Mouse (Mus musculus): ENCODE data around the gene Pml.
"Not testable (repeated sequence)": the region's sequence is repeated elsewhere in the genome, so short reads cannot be mapped to it uniquely, and the experiment has no call there.

Gene Pml

GRCm38 (mm10) chr9:58271551-58271950, 22.0 kb upstream of the Pml start:
- not testable (repeated sequence) for DNase-seq (ENCODE audit: low spot score)

DNA sequence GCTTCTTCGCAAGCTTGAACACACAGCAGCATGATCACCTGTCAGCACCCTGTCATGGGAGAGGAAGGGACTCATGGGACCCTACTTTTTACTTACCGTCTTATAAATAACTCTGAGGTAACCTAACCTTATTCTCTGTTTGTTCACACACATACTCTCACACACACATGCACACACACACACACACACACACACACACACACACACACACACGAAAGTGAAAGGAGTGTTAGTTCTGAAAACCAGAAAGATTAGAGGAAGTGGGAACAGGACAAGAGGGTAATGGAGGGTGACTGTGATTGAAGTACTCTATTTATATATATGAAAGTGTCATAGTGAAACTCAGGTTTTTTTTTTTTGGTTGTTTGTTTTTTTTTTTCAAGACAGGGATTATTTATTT, 21.5 kb upstream of the Pml start:
- DNase-seq (ENCODE audit: low spot score): no peak

DNA sequence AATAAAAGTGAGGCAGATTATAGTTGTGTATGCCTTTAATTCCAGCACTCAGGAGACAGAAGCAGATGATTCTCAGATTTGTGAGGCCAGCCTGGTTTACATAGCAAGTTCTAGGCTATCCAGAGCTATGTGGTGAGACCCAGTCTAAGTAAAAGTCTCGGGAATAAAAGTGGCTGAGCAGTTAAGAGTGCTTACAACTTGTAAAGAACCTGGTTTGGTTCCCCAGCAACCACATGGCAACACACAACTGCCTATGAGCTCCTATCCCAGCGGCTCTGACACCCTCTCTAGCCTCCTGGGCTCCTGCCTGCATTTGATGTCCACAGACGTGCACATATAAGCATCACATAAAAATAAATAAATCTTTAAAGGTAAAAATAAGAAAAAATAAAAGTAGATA, 20.5 kb upstream of the Pml start:
- no peak for DNase-seq (ENCODE audit: low spot score)

- peak; percentile 43 for DNase-seq (ENCODE audit: low spot score)
These were observed 19.1 kb upstream of the Pml start for GRCm38 (mm10) chr9:58268384-58269313.

- no peak for DNase-seq (ENCODE audit: low spot score)
These were observed 17.5 kb upstream of the Pml start for GRCm38 (mm10) chr9:58267046-58267445.

DNA sequence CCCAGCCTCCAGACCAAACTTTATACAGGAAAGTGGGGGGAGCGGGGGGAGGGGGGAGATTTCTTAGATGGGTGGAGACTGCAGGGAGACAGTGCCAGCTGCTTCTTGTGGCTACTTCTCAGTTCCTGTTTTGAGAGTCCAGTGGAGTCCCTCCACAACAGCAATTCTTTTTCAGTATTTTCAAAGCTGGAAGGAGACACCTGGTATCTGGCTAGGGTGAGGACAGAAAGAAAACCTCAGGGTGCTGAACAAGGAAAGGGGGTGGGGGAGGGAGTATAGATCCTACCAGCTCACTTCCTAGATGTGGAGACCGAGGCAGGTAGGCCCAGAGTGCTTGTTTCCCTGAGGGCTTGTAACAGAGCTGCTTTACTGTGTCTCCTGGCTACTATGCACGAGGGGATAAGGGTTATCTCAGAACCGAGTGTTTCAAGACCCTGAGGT, 17.0 kb upstream of the Pml start:
- no peak for DNase-seq (ENCODE audit: low spot score)

GRCm38 (mm10) chr9:58265368-58265767, 15.8 kb upstream of the Pml start:
- DNase-seq (ENCODE audit: low spot score): no peak

DNA sequence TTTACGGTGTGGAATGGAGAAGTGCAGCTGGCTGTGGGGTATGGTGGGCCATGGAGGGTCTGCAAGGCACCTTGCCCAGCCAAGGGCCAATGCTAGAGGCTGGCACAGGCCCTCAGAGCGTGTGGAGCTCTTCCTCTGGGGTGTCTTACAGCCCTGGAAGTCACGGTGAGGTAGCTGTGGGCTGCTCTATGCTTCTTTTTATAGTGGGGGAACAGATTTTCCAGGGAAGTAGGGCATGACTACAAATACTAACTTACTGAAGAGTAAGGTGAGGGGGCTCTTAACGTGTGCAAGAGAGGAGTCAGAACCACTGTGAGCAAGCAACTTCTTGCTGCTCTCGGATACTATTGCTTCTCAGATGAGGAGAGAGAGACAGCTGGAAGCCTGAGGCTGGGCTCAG, 12.9 kb upstream of the Pml start:
- DNase-seq (ENCODE audit: low spot score): no peak

DNA sequence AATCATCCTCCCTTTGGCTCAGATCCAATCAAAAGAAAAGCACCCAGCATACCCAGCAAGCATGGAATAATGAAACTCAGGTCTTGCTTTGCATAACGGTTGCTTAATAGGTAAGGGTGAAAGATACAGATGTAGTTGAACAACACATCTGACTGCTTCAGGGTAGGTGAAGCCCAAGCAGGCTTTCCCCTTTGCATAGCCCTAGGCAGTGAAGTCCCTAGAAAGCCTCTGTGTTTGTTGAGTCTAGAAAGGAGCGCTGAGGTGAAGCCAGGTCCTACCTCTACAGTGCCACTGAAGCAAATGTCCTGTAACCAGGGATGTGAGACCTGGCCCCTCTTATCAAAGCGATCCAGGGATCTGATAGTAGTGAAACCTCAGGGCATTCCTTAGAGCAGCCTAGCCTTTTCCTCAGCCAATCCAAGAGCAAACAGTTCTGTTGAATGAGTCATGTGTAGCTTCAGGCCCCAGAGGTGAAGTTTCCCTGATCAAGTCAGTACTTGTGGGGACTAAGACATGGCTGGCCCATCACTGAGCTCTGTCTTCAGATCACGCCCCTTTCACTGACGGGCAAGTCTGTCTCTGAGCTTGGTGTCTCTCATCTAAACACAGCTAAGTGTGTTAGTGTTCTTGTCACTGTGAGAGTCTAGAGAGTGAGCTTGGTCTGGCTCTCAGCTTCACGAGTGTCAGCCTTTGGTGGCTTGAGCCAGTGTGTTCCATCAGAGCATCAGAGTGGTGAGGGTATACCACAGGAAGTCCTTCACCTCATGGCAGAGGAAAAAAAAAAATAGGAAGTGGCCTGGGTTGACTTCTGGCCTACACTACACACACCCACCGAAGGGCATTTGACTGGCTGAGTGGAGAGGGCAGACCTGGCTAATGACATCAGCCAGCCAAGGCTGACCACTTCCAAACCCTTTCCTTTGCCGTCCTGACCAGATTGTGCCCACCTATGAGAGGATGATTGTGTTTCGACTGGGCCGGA, 6.4 kb upstream of the Pml start:
- DNase-seq (ENCODE audit: low spot score): no peak

DNA sequence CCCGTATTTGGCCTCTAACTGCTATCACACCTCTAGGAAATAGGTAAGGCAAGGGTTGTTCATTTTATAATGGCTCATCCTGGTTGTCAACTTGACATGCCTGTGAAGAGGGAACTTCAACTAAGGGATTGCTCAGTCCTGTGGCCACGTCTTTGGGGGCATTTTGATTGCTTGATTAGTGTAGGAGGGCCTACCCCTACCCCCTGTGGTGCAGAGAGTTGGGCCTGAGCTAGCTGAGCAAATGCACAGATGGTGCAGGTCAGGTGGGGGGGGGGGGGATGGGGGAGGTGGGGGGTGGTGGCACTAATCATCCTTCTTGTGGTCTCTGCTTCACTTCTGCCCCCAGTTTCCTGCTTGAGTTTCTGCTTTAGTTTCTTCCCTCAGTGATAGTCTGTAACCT, 5.5 kb upstream of the Pml start:
- DNase-seq (ENCODE audit: low spot score): no peak

GRCm38 (mm10) chr9:58253805-58254122, 4.2 kb upstream of the Pml start:
- not testable (repeated sequence) for DNase-seq (ENCODE audit: low spot score)

GRCm38 (mm10) chr9:58253033-58253804, 3.6 kb upstream of the Pml start, which contains the start of gene Stoml1:
Gene Stoml1, plus strand, starts transcription at chr9:58253164.
- peak; percentile 93 for DNase-seq (ENCODE audit: low spot score)

- not testable (repeated sequence) for DNase-seq (ENCODE audit: low spot score)
These were observed 1.1 kb upstream of the Pml start for GRCm38 (mm10) chr9:58250730-58251129.

DNA sequence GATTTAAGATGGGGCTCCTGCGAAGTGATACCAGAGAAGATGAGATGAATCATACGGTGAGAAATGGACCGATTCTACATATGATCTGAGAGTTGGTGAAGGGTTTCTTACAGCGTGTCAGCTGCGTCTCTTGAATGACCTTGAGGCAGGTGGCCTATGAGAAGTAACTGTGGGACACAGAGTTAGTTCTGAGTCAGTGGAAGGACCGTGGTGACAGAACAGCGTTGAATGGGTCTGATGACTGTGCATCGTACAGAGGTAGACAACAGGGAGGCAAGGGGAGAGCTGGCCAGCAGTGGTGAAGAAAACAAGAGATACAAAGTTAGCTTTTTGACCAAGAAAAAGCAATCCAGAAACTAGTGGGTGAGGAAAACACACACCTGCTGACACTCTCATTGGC, 736 bp upstream of the Pml start:
- DNase-seq (ENCODE audit: low spot score): no peak

GRCm38 (mm10) chr9:58248746-58249413, 706 bp downstream of the Pml start:
- DNase-seq (ENCODE audit: low spot score): no peak

DNA sequence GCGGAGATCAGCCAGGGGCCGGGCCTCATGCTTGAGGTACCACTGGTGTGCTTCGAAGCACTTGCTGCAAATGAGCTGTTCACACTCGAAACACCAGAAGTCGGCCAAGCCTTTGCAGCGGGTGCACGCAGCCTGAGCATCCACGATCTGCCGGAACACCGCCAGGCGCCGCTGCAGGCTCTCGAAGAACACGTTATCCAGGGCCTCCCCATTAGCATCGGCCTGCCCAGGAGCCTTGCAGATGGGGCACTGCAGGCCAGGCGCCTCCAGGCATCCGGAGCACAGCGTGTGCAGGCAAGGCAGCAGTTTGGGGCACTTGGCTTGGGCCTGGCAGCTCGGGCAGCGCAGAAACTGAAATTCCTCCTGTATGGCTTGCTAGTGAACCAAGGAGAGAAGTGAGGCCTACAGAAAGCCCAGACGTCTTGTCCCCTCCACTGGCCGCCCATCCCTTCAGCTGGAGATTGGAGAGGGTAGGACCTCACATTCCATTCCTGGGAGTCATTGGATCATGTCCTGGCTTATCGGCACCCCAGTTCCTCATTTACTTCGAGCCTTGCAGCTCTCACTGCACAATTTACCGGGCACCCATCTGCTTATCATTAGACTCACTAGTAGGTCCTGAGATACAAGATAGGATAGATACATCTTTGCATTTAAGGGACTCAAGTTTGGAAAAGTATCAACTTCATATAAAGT, 2.4 kb downstream of the Pml start:
- peak; percentile 81 for DNase-seq (ENCODE audit: low spot score)

- no peak for DNase-seq (ENCODE audit: low spot score)
These were observed 3.4 kb downstream of the Pml start for GRCm38 (mm10) chr9:58246083-58246591.

DNA sequence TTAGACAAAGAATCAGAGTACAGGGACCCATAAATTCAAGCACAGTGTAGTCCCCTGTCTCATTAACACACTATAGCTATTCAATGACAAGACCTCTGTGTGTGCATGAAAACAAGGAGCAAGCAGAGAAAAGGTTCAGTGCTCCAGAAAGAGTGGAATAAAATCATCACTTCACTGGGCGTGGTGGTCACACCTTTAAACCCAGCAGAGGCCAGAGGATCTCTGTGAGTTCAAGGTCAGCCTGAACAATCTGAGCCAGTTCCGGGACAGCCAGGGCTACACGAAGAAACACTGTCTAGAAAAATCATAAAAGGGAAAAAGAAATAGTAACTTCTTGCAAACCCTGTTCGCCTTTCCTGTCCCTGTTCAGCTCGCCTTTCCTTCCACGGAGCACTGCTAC, 5.9 kb downstream of the Pml start:
- no peak for DNase-seq (ENCODE audit: low spot score)

GRCm38 (mm10) chr9:58242696-58243095, 6.9 kb downstream of the Pml start:
- no peak for DNase-seq (ENCODE audit: low spot score)

DNA sequence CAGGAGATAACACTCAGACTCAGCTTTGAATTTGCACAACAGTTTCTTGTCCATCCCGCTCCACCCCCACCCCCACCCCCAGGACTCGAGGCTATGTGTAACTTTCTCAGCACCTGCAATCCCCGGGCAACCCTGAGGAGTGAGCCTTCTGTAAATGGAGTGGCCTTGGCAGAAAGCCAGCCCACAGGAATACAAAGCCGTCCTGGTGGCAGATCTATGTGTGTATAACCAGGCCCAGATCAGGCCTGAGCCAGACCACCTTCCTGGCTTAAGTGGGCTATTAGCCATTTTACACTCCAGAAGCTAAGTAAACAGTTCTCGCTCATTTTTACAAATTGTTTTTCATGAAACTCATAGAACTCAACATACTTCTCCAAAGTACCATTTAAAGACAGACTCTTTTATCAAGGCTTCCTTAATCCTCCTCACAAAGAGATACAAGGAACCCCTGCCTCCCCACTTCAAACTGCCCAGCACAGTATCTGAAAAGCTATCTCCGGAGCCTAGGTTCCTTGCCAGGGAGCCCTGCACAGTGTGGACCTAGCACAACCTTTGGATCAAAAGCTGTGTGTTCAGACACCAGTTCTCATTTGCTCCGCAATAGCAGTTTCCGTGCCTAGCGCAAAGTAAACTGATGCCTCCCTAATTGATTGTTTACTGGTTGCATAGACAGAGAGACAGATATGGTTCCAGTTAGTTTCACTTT, 7.7 kb downstream of the Pml start:
- peak; percentile 58 for DNase-seq (ENCODE audit: low spot score)

All from ovary, postnatal 36 days (tissue).